Mouse (Mus musculus): Measurements from ENCODE around the gene Gm3854.
"Not testable (repeated sequence)": the region's sequence is repeated elsewhere in the genome, so short reads cannot be mapped to it uniquely, and the experiment has no call there.

Gm3854 gene

DNA sequence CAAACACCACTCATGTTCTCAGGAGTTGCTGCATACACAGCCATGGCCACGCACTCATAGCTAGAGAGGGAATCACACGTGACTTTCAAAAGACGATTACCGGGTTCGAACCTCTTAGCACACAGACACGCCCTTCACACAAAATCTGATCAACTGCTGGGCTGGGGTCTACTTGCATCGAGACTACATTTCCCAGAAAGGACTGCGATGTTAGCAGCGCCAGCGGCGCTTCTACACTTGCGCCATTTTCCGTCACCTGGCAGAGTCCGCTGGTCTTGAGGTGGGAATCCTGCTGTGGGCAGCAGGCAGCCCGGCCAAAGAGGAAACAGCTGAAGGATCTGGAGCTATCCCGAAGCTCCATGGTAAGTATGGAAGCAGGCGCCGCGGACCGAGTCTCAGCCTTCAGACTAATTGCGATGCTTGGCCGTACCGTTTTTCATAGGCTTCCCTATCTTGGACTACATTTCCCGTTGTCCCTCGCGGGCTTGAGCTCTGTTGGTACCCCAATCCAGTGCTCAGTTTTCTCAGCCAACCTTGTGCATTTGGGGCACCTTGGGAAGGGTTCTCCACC, at the start of gene Gm3854:
TSS of gene Gm3854 (plus strand) at position 259 of the 571 bp plus-strand sequence.
- DNase-seq (ENCODE audit: low spot score in 2 of 2): peak in 1 of 2 experiments; percentile 84

GRCm38 (mm10) chr7:6300796-6301195, 42.8 kb upstream of the Gm3854 start:
- DNase-seq (ENCODE audit: low spot score in 2 of 2): not testable (repeated sequence)

- no peak for DNase-seq (ENCODE audit: low spot score in 2 of 2)
Measured at GRCm38 (mm10) chr7:6330458-6331232, 12.9 kb upstream of the Gm3854 start.

DNA sequence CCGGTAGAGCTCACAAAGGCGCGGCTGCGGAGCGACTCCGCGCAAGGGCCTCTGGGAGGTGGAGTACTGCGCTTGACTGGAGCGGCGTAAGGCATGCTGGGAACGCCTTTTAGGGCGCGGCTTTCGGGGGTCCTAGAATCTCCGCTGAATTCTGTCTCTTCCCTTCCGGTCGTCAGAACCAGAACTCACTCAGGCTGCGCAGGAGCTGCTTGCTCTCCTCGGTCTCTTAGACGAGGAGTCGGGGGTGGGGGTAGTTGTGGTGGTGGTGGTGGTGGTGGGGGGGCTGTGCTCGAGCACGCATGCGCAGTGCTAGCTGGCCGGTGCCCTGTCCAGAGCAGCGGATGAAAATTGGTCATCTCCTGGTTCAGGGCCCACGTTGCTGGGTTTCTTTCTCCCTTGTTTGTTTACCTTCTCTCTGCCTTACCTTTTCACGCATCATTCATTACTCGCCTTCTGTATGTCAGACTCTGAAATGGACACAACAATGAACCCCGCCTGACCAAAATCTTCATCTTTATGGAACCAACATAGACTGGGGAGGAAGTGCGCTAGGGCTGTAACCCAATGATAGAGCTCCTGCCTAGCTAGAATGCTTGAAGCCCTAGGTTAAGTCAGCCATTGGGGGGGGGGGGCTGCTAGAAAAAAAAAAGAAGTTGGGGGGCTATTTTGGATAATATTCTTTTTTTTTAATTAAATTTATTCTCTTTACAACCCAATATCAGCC, 12.2 kb upstream of the Gm3854 start, which contains the start of gene Zfp583:
TSS of gene Zfp583 (minus strand) at position 53 of the 724 bp plus-strand sequence.
- peak; percentile 53 to 88 for DNase-seq (ENCODE audit: low spot score in 2 of 2)

DNA sequence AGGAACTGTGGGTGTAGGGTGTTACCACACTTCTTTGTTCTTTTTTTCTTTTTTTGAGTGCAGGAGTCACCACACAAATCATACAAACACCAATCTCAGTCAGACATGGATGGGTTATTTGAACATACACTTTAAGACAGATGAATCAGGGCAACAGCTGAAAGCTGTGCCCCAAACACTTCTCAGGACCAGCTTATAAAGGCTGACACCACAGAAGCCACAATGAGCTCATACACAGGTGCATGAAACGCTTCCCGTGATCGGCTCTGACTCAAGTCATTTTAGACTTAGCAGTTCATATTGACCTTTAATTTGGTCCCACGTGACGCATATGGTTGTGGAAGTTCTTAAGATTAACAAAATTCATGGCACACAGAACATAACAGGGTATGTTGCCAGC, 3.7 kb upstream of the Gm3854 start:
- no peak for DNase-seq (ENCODE audit: low spot score in 2 of 2)

- no peak for DNase-seq (ENCODE audit: low spot score in 2 of 2)
Measured at GRCm38 (mm10) chr7:6344124-6344523, 565 bp downstream of the Gm3854 start.

DNA sequence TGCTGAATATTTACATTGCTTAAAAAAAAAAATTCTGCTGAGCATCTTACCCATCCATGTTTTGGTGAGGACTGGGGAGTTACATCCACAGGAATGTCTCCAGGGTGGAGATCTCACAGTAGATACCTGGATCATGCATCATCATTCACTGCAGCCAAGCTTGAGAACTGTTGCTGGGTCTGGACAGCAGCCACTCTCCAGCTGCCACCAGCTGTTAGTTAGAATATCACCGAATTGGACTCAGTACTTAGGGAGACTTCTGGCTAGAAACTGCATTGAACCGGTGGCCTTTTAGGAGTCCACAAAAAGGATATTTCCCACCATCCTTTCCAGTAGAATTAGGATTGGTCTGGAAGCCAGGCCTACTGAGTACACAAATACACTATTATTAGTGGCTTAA, 14.6 kb downstream of the Gm3854 start:
- no peak for DNase-seq (ENCODE audit: low spot score in 2 of 2)

- DNase-seq (ENCODE audit: low spot score in 2 of 2): no peak
Measured at GRCm38 (mm10) chr7:6358937-6359590, 15.5 kb downstream of the Gm3854 start.

- DNase-seq (ENCODE audit: low spot score in 2 of 2): no peak
Measured at GRCm38 (mm10) chr7:6360477-6361060, 17.0 kb downstream of the Gm3854 start.

DNA sequence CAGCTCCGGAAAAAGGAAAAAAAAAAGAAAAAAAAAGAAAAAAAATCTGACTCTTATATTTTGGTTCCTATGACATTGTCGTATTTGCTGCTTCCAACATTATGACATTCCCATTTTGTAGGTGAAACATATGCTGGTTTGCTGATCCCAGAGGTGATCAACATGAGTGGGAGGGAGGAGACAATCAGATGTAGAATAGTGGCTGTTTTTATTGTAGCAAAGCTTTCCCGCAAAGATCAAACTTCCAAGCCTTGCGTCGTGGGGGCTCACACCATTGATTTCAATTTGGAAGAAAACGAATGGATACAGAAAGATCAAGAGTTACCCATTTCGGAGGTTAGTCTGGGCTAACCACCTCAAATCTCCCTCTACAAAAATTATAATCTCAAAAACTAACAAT, 18.2 kb downstream of the Gm3854 start:
- no peak for DNase-seq (ENCODE audit: low spot score in 2 of 2)

GRCm38 (mm10) chr7:6362268-6363046, 18.9 kb downstream of the Gm3854 start:
- peak; percentile 98 to 99 for DNase-seq (ENCODE audit: low spot score in 2 of 2)

- no peak for DNase-seq (ENCODE audit: low spot score in 2 of 2)
Measured at GRCm38 (mm10) chr7:6363047-6363488, 19.5 kb downstream of the Gm3854 start, which contains the start of gene Zfp78. TSS of gene Zfp78 (plus strand) at chr7:6363280.

DNA sequence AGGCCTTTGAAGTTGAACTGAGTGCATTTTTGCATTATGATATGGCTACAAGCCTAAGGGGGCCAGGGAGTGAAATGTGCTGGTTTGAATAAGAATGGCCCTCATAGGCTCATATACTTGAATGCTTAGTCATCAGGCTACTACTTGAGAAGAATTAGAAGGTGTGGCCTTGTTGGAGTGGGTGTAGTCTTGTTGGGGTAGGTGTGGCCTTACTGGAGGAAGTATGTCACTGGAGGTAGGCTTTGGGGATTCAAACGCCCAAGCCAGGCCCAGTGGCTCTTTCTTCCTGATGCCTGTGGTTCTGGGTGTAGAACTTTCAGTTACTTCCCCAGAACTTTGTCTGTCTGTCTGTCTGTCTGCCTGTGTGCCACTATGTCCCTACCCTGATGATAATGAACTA, 21.2 kb downstream of the Gm3854 start:
- DNase-seq (ENCODE audit: low spot score in 2 of 2): no peak

- DNase-seq (ENCODE audit: low spot score in 2 of 2): no peak
Measured at GRCm38 (mm10) chr7:6367185-6367584, 23.6 kb downstream of the Gm3854 start.

GRCm38 (mm10) chr7:6368146-6368545, 24.6 kb downstream of the Gm3854 start:
- DNase-seq (ENCODE audit: low spot score in 2 of 2): not testable (repeated sequence)

DNA sequence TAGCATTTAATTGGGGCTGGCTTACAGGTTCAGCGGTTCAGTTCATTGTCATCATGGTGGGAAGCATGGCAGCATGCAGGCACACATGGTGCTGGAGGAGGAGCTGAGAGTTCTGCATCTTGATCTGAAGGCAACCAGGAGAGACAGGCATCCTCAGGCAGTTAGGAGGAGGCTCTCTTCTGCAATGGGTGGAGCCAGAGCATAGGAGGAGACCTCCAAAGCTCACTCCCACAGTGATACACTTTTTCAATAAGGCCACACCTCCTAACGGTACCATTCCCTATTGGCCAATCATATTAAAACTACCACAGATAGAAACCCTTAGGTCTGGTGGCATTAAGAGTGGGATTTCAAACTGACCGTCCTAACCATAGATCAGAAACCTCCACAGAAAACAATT, 25.9 kb downstream of the Gm3854 start:
- DNase-seq (ENCODE audit: low spot score in 2 of 2): no peak

DNA sequence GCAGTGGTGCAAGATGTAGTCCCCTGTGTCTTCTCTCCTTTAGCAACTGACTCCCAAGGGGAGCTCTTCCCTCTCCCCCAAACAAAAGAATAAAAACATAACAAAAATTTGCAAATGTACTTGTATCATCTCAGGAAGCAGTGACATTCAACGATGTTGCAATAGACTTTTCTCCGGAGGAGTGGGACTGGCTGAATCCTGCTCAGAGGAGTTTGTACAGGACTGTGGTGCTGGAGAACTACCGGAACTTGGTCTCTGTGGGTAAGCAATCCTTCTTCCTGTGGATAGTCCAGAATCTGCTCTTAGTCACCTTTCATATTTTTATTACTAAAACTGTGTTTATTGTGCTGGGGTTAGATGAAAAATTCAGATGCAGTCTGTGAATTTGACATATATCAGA, 29.4 kb downstream of the Gm3854 start:
- no peak for DNase-seq (ENCODE audit: low spot score in 2 of 2)

DNA sequence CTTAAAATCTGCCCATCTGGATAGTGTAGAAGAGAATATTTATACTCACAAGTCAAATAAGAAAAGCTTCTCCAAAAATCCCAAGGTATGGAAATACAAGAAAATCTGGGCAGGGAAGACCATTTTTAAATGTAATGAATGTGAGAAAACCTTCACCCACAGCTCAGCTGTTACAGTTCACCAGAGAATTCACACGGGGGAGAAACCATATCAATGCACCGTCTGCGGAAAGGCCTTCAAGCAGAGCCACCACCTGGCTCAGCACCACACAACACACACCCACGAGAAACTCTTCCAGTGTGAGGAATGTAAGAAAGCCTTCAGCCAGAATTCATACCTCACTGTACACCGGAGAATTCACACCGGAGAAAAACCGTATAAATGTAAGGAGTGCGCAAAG, 34.9 kb downstream of the Gm3854 start:
- DNase-seq (ENCODE audit: low spot score in 2 of 2): peak; percentile 55 to 82

- DNase-seq (ENCODE audit: low spot score in 2 of 2): no peak
Measured at GRCm38 (mm10) chr7:6381431-6381830, 37.9 kb downstream of the Gm3854 start.

DNA sequence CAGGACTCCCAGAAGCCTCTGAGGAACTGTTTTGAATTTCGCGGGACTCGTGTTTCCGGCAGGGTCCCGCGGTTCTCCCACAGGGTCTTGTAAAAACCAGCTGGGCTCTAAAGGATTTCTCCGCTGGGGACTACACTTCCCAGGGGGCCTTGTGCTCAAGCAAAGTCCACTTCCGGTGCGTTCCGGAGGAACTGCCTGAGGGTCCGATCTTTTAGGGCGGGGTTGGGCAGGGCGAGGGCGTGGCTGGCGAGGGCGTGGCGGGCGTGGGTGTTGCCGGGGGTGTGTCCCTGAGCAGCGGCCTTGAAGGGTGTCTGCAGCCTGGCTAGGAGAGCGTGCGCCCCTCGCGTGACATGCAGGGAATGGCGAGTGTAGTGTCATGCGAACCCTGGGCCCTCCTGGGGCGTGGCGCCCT, 39.5 kb downstream of the Gm3854 start, which contains the start of gene Zfp28:
TSS of gene Zfp28 (plus strand) at position 252 of the 412 bp plus-strand sequence.
- DNase-seq (ENCODE audit: low spot score in 2 of 2): peak; percentile 82 to 92

DNA sequence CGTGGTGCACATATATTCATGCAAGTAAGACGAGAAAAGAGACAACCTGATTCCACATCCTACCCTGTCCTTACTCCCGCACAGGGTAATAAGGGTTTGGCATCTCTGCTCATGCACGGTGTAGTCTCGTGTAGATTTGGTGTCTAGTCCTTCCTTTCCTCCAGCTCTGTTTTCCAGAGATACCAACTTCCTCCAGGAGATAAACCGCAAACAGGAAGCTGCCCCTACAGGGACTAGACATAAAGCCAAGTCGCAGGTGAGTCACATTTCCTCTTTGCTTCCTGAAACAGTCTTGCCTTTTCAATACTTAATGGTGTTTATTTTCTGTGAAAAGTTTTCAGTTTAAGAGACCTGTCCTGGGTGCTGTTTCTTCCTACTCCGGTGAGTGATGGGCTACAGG, 40.5 kb downstream of the Gm3854 start:
- no peak for DNase-seq (ENCODE audit: low spot score in 2 of 2)
